Mouse (Mus musculus): ENCODE measurements around the gene Ntrk3.

The Ntrk3 gene

GRCm38 (mm10) chr7:78185578-78185977 is 552.2 kb downstream of the Ntrk3 start:
- no peak for DNase-seq (ENCODE audit: low spot score)

GRCm38 (mm10) chr7:78183396-78183795 is 554.4 kb downstream of the Ntrk3 start:
- DNase-seq (ENCODE audit: low spot score) = no peak

DNA sequence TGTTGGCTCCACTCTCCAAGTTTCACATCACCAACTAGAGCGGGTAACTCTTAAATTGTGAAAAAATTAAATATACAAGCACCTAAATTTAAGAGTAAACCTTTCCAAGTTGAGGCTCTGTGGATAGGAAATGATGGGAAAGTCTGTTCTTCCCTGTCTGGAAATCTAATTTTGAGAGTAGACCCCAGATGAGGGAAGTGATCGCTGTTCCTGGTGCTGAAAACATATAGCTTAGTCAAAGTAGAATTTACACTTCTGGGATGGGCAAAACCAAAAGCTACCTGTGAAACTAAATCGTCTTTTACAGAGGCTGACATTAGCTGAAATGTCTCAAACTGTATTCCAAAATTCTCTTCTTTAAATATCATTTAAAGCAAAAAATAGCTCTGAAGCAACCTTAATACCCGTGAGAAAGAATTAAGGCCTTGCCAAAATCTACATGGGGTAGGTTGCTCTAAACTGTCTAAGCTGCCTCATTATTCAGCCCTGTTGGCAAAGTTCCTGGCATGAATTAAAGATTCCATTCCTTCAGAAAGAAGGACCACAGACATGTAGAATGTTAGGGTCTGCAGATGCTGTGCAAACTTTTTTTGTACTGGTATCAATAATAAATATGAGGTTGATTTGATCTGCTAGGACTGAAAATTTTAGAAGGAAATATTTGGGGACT is 557.7 kb downstream of the Ntrk3 start:
- no peak for DNase-seq (ENCODE audit: low spot score)

GRCm38 (mm10) chr7:78172267-78172955 is 565.4 kb downstream of the Ntrk3 start:
- no peak for DNase-seq (ENCODE audit: low spot score)

- DNase-seq (ENCODE audit: low spot score) = no peak
Measured at GRCm38 (mm10) chr7:78165466-78165865, 572.3 kb downstream of the Ntrk3 start.

DNA sequence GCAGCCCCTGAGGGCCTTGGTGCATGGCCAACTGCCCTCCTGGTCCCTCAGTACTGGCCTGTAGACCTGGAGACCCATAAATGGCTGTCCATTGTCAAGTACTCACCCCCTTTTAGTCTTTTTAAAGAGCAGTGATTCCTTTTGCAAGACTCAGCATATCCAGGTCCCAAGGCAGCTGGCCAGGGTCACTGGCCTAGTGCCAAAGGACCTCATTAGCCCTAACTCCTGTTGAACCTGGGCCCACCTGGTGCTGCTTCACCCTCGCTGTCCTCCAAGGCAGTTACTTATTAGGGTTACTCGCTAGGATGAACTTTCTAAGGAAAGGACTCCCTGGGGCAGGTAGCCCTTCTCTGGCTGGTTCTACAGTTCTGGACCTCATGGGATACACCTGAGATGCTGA is 579.9 kb downstream of the Ntrk3 start:
- DNase-seq (ENCODE audit: low spot score) = no peak

DNA sequence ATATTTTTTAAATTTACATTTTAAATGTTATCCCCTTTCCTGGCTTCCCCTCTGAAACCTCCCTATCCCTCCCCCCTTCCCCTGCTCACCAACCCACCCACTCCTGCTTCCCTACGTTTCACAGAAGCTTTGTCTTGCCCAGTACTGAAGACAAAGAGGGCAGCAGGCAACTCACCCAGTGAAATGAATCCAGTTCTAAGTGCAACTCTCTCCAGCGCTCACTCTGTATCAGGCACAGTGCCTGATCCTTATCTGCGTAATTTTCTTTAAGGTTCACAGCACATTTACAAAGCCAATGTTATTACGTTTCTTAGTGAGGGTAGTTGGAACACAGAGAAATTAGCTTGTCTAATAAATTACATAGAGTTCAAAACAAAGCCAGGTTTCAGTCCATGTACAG is 592.6 kb downstream of the Ntrk3 start:
- DNase-seq (ENCODE audit: low spot score) = no peak

GRCm38 (mm10) chr7:78144849-78145248 is 593.0 kb downstream of the Ntrk3 start:
- no peak for DNase-seq (ENCODE audit: low spot score)

- DNase-seq (ENCODE audit: low spot score) = no peak
Measured at GRCm38 (mm10) chr7:78129966-78130365, 607.8 kb downstream of the Ntrk3 start.

Data from c-Kit-positive CD71-positive TER-119-positive erythroid progenitor cells, embryonic 14.5 days (primary cell).